Mouse (Mus musculus): Measurements from ENCODE around the gene Cap2. TPM values are rescaled to one million over a fixed set of nuclear protein-coding genes. Genes with fewer than 3 reads are reported as not detected.

Gene Cap2
- total and polyA plus RNA-seq, 3 experiments: 14.8 to 120 (median 22.3) TPM

DNA sequence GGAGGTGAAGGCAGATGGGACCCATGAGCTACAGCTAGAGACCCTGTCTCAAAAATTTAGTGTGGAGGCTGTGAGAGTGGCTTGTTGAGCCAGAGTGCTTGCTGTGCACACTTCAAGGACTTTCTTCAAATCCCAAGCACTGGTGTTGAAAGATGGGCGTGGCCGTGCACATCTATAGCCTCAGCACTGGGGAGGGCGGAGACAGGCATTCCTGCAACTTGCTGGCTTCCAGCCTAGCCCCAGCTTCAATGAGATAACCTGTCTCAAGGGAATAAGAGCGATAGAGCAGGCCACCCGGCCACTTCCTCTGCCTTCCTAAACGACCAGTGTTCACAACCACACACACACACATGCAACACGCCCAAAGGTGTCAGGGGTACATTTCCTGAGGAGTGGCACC is 14.5 kb downstream of the Cap2 start:
- peak; percentile 82 for DNase-seq (ENCODE audit: low read depth, low spot score)
- peak; percentile 50; the same call in 1 of the 2 replicates for TF ChIP-seq TCF12 (IDR thresholded peaks at IDR 0.05; ENCODE audit: low read depth, low read length)
- TF ChIP-seq SIN3A (IDR thresholded peaks at IDR 0.05; ENCODE audit: low read length): peak; percentile 27; the same call in 1 of the 2 replicates
- TF ChIP-seq TAL1 (IDR thresholded peaks at IDR 0.05; ENCODE audit: low read length): peak; percentile 16; the same call in 1 of the 2 replicates
- TF ChIP-seq ZMIZ1 (IDR thresholded peaks at IDR 0.05; ENCODE audit: low read depth, low read length): no peak
- TF ChIP-seq ETS1 (IDR thresholded peaks at IDR 0.05; ENCODE audit: low read depth, low read length): peak; percentile 46
- no peak for TF ChIP-seq CTCF (IDR thresholded peaks at IDR 0.05 in 2 of 3, conservative IDR thresholded peaks at IDR 0.05 in 1 of 3; ENCODE audit: control insufficient read depth in 1 of 3, insufficient read depth in 1 of 3, low read depth in 2 of 3, low read length in 3 of 3, poor library complexity in 1 of 3, severe bottlenecking in 1 of 3)
- peak; percentile 47 to 70; a peak in 3 of 4 replicates for TF ChIP-seq EP300 (IDR thresholded peaks at IDR 0.05; ENCODE audit: low read depth in 1 of 2, low read length in 2 of 2)
- TF ChIP-seq GATA1 (IDR thresholded peaks at IDR 0.05; ENCODE audit: low read depth, low read length): peak; percentile 33
- no peak for TF ChIP-seq ZKSCAN1 (IDR thresholded peaks at IDR 0.05; ENCODE audit: low read depth, low read length)
- TF ChIP-seq MXI1 (IDR thresholded peaks at IDR 0.05; ENCODE audit: low read depth, low read length): 0 out of 2 replicates have a peak, but pooled peaks have one; percentile 19

DNA sequence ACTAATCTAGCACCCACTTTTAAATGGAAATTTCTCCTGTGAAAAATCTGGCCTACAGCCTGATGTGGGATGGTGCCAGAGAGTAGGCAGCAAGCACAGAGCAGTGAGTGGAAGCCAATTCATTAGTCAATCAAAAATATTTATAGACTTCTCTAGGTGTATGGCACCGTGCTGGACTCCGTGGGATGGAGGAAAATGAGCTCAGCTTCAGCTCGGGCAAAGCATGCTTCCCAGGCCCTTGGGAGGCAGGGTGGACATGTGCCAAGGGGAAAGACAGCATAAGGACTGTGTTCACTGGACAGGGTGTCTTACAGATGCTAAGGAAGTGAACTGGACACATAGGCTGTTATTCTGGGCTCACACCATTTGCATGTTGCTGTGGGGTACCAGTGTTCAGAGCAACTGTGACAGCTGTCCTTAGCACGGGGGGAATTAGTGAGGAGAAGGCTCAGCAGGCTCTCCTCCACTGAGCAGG is 15.6 kb downstream of the Cap2 start:
- Histone ChIP-seq H3K4me1 (ENCODE audit: control insufficient read depth in 1 of 2, insufficient read depth in 2 of 2, low read length in 2 of 2) (peaks cover 30 to 39% of the 10 kb centered on the region in 2 experiments), H3K9me3 (replicated peaks; ENCODE audit: insufficient read depth, low read length) (no peaks in the 10 kb centered on the region), H3K79me2 (ENCODE audit: control insufficient read depth, insufficient read depth, low read length, poor library complexity) (no peaks in the 10 kb centered on the region), H3K9ac (ENCODE audit: control insufficient read depth, low read depth, low read length, poor library complexity, severe bottlenecking) (no peak overlapping the region), H3K4me3 (ENCODE audit: control insufficient read depth in 1 of 2, insufficient read depth in 1 of 2, low read depth in 2 of 2, low read length in 2 of 2) (no peak overlapping the region), H3K36me3 (ENCODE audit: control insufficient read depth in 1 of 2, insufficient read depth in 2 of 2, low read length in 2 of 2) (peaks cover 0 to 34% of the 10 kb centered on the region in 2 experiments; a peak in 2 of 4 replicates), H3K27ac (ENCODE audit: control insufficient read depth, low read depth, low read length) (no peak overlapping the region), H3K27me3 (ENCODE audit: control insufficient read depth in 1 of 2, insufficient read depth in 2 of 2, low read length in 2 of 2) (no peaks in the 10 kb centered on the region)
- DNase-seq (ENCODE audit: low read depth, low spot score): no peak
- TF ChIP-seq TCF12 (IDR thresholded peaks at IDR 0.05; ENCODE audit: low read depth, low read length): no peak
- TF ChIP-seq TBP (IDR thresholded peaks at IDR 0.05; ENCODE audit: low read depth, low read length): no peak
- TF ChIP-seq POLR2AphosphoS2 (IDR thresholded peaks at IDR 0.05; ENCODE audit: low read length): no peak
- no peak for TF ChIP-seq ZC3H11A (IDR thresholded peaks at IDR 0.05; ENCODE audit: low read depth, low read length)
- TF ChIP-seq RAD21 (IDR thresholded peaks at IDR 0.05; ENCODE audit: low read depth, low read length): no peak
- TF ChIP-seq ZKSCAN1 (IDR thresholded peaks at IDR 0.05; ENCODE audit: low read depth, low read length): no peak
- TF ChIP-seq MAFK (IDR thresholded peaks at IDR 0.05; ENCODE audit: borderline replicate concordance, low read depth, low read length): no peak

More for the DNA sequence above, 14.5 kb downstream of the Cap2 start:
- no peak overlapping the region for H3K4me3 ChIP-seq (ENCODE audit: control insufficient read depth in 1 of 2, insufficient read depth in 1 of 2, low read depth in 2 of 2, low read length in 2 of 2)
- H3K27me3 ChIP-seq (ENCODE audit: control insufficient read depth in 1 of 2, insufficient read depth in 2 of 2, low read length in 2 of 2): no peaks in the 10 kb centered on the region
- peaks cover 0 to 31% of the 10 kb centered on the region in 2 experiments; a peak in 2 of 4 replicates for H3K36me3 ChIP-seq (ENCODE audit: control insufficient read depth in 1 of 2, insufficient read depth in 2 of 2, low read length in 2 of 2)
- H3K9me3 ChIP-seq (replicated peaks; ENCODE audit: insufficient read depth, low read length): no peaks in the 10 kb centered on the region
- H3K4me1 ChIP-seq (ENCODE audit: control insufficient read depth in 1 of 2, insufficient read depth in 2 of 2, low read length in 2 of 2): peaks cover 24 to 37% of the 10 kb centered on the region in 2 experiments
- no peak overlapping the region for H3K9ac ChIP-seq (ENCODE audit: control insufficient read depth, low read depth, low read length, poor library complexity, severe bottlenecking)
- no peaks in the 10 kb centered on the region for H3K79me2 ChIP-seq (ENCODE audit: control insufficient read depth, insufficient read depth, low read length, poor library complexity)
- H3K27ac ChIP-seq (ENCODE audit: control insufficient read depth, low read depth, low read length): peak overlapping the region; percentile 28; the same call in 1 of the 2 replicates
